Mouse (Mus musculus) G1E (cell line): Measurements from ENCODE around the gene Fcrl1.

Source experiments
- CTCF ChIP-seq: IDR thresholded peaks from 2 replicates; pipeline ENCODE4 v1.5.1; 2012; ENCODE audit warnings: low read depth, low read length, inconsistent platforms, mixed read lengths
- GATA1 ChIP-seq: IDR thresholded peaks from 2 replicates; pipeline ENCODE4 v1.6.1; 2012; ENCODE audit warnings: borderline replicate concordance, low read length, inconsistent platforms, mixed read lengths

GRCm38 (mm10) chr3:87443968-87444367 lies 67.8 kb downstream of the Fcrl1 start:
- TF ChIP-seq CTCF (no peak), GATA1 (no peak)
